Mouse (Mus musculus): ENCODE measurements around the gene Tab3. TPM values are rescaled to one million over a fixed set of nuclear protein-coding genes. Genes with fewer than 3 reads are reported as not detected.

The Tab3 gene
- total RNA-seq (2021): 10 to 100 TPM; 16.7 to 18.8 TPM
- long read RNA-seq, experiment 1, partial matches to known transcripts: 0 of 4 reads
- long read RNA-seq, experiment 1, other reads (novel, unspliced or antisense): 4 of 4 reads
- long read RNA-seq, experiment 2, full-length matches to known transcripts: 1 of 10 reads
- long read RNA-seq, experiment 2, partial matches to known transcripts: 0 of 10 reads
- long read RNA-seq, experiment 2, other reads (novel, unspliced or antisense): 9 of 10 reads

DNA sequence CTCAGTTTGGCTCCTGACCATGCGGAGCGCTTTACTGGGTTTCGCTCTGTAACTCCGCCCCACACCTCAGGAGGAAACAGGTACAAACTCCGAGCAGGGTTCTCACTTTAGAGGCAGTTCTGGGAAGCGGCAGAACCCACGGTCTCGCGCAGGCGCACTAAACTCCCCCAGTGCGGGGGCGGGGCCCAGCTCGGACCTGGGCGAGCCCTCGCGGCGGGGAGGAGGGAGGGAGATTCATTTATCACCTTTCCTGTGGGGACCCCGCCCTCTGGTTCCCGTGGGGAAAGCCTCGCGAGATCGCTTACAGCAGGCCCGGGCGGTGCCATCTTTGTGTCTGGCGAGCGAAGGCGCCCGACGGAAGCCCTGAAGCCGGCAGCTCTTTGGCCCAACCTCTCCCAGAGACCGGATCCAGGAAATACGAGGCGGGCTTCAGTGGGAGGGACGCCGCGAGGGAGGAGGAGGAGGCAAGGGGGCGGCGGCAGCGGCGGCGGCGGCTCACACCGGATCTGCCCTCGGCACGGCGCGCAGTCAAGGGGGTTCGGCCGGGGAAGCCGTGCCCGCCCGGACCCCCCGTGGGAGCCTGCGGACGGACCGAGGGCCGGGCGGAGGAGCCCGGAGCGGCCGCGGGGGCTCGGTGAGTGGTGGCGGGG lies at the start of gene Tab3:
Gene Tab3 (plus strand): TSS at position 491 of the 650 bp plus-strand sequence.
- Histone ChIP-seq H3K4me3 (peak within 1 kb of the TSS; percentile 68), H3K27ac (peak within 1 kb of the TSS; percentile 83)
- no peak for TF ChIP-seq CTCF (conservative IDR thresholded peaks at IDR 0.05)
- DNase-seq (ENCODE audit: low spot score in 2 of 2): peak; percentile 87 to 93

DNA sequence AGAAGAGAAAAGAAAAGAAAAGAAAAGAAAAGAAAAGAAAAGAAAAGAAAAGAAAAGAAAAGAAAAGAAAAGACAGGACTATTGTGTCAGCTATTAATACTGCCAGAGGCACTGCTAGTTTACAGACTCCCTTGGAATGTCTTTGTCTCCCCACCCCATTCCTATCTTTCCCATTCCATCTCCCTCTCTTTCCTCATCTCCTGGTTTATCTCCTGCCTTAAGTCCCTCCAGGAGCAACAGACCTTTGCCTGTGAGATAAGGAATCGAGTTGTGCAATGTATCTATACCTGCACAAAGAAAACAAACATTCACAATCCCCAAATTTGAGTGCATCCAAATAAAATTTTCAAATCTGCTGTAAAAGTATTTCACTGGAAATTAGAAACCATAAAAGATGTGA lies 48.3 kb upstream of the Tab3 start:
- H3K4me3 ChIP-seq: no peak overlapping the region
- H3K27ac ChIP-seq: no peak overlapping the region
- no peak for TF ChIP-seq CTCF (conservative IDR thresholded peaks at IDR 0.05)
- DNase-seq (ENCODE audit: low spot score in 2 of 2): no peak

DNA sequence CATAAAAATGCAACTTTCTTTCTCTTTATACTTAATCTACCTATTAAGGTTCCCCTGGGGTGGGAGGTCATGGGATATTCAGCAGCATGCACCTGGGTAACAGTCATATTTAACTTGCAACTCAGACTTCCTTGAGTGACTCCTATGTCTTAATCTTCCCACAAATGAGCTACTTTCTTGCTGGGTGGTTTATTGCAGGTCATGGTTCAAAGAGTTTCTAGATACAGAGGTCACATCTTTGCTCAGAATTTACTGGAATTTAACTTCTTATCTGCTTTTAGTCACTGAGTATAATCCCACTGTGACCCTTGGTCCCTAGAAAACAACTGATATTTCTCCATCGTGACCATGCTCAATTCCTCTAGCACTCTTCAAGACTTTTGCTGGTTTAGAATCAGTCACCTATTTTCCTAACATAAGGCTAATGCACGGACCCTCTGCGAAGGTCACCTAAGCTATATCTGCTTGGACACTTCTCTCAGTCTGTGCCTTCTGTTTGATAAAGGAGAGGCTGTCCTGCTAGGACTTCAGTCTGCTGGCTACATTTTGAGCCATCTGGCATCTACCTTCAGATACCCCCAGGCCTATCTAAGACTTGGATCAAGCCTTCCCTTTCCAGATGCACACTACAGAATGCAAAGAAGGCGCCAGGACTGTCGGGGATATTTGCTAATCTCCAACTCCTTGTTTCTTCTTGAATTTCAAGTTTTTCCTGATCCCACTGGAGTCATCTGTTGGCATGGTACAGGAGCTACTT lies 47.4 kb upstream of the Tab3 start:
- DNase-seq (ENCODE audit: low spot score in 2 of 2): no peak
- no peak for TF ChIP-seq CTCF (conservative IDR thresholded peaks at IDR 0.05)

DNA sequence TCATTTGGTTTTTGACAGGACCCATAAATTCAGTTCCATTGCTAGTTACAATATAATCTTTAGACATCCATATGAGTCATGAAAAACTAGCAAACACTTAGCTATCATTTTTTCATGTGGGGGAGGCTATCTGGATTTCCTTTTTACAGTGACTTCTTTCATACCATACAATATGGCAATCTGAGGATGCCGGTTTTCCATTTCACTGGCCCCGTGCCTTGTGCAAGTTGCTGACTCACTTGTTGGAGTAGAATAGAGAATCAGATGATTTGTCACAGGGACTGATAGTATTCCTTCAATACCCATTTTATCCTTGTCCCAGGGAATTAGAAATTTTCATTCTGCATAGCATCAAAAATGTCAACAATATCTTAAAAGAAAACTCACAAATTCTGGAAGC lies 14.9 kb upstream of the Tab3 start:
- DNase-seq (ENCODE audit: low spot score in 2 of 2): no peak
- TF ChIP-seq CTCF (conservative IDR thresholded peaks at IDR 0.05): no peak

More for the DNA sequence above, 47.4 kb upstream of the Tab3 start:
- Histone ChIP-seq H3K4me3 (no peak overlapping the region), H3K27ac (no peak overlapping the region)

DNA sequence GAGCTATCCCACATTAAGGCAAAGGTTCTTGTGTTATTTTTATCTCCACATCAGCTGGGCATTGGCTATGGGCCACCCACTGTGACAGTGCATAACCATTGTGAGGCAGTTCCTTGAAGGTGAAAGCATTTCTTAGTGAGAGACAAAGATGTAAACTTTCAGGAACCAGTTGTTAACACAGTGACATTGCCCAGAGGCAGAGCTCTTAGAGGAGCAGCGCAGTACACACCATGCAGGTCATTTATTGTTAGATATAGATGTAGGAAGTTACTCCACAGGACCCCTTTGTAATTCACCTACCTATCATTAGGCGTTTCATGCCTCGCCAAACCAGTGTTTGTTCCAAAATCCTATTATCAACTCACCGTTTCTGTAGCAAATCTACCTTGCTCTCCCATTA lies 7.6 kb upstream of the Tab3 start:
- TF ChIP-seq CTCF (conservative IDR thresholded peaks at IDR 0.05): no peak
- DNase-seq (ENCODE audit: low spot score in 2 of 2): no peak
- no peak overlapping the region for H3K27ac ChIP-seq
- no peak overlapping the region for H3K4me3 ChIP-seq

More for the DNA sequence above, 14.9 kb upstream of the Tab3 start:
- Histone ChIP-seq H3K4me3 (no peak overlapping the region), H3K27ac (no peak overlapping the region)

DNA sequence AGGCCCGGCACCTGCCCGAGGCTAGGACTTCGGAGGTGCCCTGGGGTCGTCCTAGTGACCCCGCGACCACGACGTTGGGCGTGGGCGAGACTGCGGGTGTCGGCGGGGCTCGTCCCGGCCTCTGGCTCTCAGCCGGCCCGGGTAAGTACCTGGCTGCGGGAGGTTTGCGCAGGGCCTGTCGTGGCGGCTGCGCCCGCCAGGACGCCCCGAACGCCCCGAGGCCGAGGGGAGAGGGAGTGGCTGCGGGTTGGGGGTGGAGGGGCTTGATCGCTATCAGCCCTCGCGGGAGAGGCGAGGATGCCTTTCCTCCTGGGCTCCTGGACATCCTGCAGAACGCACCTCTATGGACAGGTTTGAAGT lies 340 bp downstream of the Tab3 start:
- 0 out of 2 replicates have a peak, but pooled peaks have one; percentile 28 for TF ChIP-seq CTCF (conservative IDR thresholded peaks at IDR 0.05)
- H3K4me3 ChIP-seq: peak overlapping the region; percentile 68
- no peak for DNase-seq (ENCODE audit: low spot score in 2 of 2)
- peak overlapping the region; percentile 83 for H3K27ac ChIP-seq

DNA sequence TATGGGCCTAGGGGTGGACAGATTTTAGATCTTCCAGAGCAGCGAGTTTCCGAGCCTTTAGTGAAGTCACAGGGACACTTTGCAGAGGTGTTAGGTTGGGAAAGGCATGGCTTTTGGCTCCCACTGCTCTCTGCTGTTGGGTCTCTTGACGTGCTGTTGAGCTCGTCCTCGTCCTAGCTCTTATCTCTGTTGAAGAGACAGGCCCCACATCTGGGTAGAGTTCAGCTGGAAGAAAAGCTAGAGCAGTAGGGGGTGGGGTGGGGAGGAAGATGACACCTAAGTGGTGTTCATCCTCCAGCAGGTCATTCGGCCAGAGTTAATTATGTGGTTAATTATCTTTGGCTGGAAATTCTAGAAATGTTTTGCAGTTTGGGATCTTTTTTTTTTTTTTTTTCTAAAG lies 2.5 kb downstream of the Tab3 start:
- no peak for TF ChIP-seq CTCF (conservative IDR thresholded peaks at IDR 0.05)
- DNase-seq (ENCODE audit: low spot score in 2 of 2): no peak
- H3K27ac ChIP-seq: no peak overlapping the region
- no peak overlapping the region for H3K4me3 ChIP-seq

DNA sequence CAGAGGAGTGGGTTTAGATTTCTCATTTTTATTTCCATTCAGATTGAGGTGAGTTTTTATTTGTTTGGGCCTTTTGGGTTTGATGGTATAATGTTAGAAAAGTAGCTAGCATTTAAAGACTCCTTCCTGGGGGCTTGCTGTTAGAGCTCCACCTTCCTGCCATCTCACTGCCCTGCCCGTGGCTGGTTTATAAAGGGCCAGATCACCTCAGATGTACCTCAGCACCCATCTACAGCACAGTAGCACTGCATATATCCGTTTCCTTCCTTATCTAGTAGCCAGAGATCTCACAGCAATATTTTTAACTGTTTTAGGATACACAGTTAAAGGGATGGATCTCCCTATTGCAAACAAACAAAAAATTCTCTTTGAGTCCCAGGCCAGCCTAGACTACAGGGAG lies 6.9 kb downstream of the Tab3 start:
- H3K27ac ChIP-seq: no peak overlapping the region
- no peak for DNase-seq (ENCODE audit: low spot score in 2 of 2)
- H3K4me3 ChIP-seq: no peak overlapping the region
- TF ChIP-seq CTCF (conservative IDR thresholded peaks at IDR 0.05): no peak

DNA sequence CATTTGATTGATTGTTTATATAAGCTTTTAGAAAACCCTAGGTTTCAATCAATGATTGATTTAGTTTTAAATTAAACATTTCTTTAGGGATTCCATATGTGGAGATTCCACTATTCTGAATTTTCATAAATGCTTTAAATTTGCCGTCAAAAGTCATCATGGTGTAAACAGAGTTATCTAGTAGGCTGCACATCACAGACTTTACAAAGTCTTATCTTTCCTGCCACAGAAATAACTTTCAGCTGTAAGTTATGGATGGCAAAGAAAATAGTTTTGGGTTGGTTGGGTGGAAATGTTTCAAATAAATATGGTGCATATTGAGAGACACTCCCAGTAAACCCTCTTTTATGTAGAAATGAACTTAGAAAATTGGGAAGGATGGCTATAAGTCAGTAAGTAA lies 8.7 kb downstream of the Tab3 start:
- no peak for TF ChIP-seq CTCF (conservative IDR thresholded peaks at IDR 0.05)
- DNase-seq (ENCODE audit: low spot score in 2 of 2): no peak
- Histone ChIP-seq H3K27ac (no peak overlapping the region), H3K4me3 (no peak overlapping the region)

DNA sequence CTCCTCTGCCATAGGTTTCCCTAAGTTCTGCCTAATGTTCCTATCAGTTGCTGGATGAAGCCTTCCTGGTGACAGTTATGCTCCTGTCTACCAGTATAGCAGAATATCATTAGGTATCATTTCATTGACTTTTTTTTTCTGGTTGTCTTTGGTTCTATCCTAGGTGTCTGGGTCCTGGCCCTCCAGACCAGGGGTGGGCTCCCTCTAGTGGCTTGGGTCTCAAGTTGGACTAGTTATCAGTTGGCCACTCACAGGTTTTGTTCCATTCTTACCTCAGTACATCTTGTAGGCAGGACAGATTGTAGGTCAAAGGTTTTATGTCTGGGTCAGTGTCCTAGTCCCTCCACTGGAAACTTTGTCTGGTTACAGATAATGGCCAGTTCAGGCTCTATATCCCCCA lies 11.8 kb downstream of the Tab3 start:
- Histone ChIP-seq H3K4me3 (no peak overlapping the region), H3K27ac (no peak overlapping the region)
- no peak for DNase-seq (ENCODE audit: low spot score in 2 of 2)
- TF ChIP-seq CTCF (conservative IDR thresholded peaks at IDR 0.05): peak; percentile 32; the same call in 1 of the 2 replicates

DNA sequence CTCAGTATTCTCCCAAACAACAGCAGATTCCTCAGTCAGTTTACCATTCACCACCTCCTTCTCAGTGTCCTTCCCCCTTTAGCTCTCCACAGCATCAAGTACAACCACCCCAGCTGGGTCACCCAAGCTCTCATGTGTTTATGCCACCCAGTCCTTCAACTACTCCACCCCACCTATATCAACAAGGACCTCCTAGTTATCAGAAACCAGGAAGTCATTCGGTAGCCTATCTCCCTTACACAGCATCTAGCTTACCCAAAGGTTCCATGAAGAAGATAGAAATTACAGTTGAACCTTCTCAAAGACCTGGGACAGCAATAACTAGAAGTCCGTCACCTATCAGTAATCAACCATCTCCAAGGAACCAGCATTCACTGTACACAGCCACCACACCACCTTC lies 40.9 kb downstream of the Tab3 start:
- no peak for DNase-seq (ENCODE audit: low spot score in 2 of 2)
- Histone ChIP-seq H3K4me3 (no peak overlapping the region), H3K27ac (no peak overlapping the region)
- no peak for TF ChIP-seq CTCF (conservative IDR thresholded peaks at IDR 0.05)

DNA sequence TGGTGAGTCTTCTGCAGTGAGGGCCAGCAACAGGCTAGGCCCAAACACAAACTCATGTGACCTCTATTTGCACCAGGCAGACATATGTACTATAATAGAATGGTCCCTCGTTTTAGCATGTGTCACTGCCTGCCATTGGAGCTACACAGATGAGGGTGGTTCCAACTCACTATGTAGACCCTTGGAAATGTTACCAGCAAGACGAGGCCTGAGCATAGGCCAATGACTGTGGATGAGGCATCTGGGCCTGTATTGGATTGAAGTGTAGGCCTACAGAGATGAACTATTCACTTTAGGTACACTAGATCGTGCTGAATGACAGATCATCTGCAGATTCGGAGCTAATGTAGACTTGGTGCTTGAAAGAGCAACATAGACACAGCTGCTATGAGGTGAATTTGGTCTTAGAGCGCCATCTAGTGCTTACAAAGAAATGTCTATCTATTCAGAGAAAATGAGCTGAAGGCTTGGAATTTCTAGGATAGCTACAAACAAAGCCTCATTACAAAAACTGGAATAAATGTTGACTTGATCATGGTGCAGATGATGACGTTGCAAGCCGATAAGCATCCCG lies 72.5 kb downstream of the Tab3 start:
- H3K4me3 ChIP-seq: no peak overlapping the region
- DNase-seq (ENCODE audit: low spot score in 2 of 2): peak; percentile 12 to 26
- no peak overlapping the region for H3K27ac ChIP-seq
- TF ChIP-seq CTCF (conservative IDR thresholded peaks at IDR 0.05): peak; percentile 82

DNA sequence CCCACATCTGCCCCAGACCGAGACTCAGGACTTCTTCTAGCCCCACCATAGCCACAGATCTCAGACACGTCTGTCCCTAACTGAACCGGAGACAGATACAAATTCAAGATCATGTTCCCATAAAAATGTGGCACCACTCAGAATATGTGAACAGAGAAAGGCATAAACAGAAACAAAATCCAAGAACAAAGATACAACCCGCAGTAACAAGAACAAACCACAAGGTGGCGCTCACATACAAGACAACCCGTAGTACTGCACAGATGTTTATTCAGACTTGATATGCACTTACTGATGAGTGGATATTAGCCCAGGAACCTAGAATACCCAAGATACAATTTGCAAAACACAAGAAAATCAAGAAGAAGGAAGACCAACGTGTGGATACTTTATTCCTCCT lies 103.0 kb downstream of the Tab3 start:
- DNase-seq (ENCODE audit: low spot score in 2 of 2): peak; percentile 15 to 34
- Histone ChIP-seq H3K4me3 (no peak overlapping the region), H3K27ac (no peak overlapping the region)
- peak; percentile 82 for TF ChIP-seq CTCF (conservative IDR thresholded peaks at IDR 0.05)

All from layer of hippocampus, adult 2 months (tissue).